Mouse (Mus musculus): ENCODE measurements around the gene Olfr1347. TPM values are rescaled to one million over a fixed set of nuclear protein-coding genes. Genes with fewer than 3 reads are reported as not detected.
A peak's percentile ranks its signal among the peaks of the same experiment; 100 is the strongest.
"Not testable (repeated sequence)": the region's sequence is repeated elsewhere in the genome, so short reads cannot be mapped to it uniquely, and the experiment has no call there.

Olfr1347 gene
- total RNA-seq (2014; rRNA removed) (not detected in 2 replicates), polyA plus RNA-seq (2015; fragmentation: Nextera tagmentation; extraction: Ambion mirVana) (not detected in 2 replicates)

- Histone ChIP-seq H3K4me3 (ENCODE audit: low read length) (no peak within 1 kb of the TSS), H3K4me1 (ENCODE audit: insufficient read depth, low read length) (no peaks in the 10 kb centered on the region), H3K36me3 (ENCODE audit: insufficient read depth, low read length) (no peaks in the 10 kb centered on the region), H3K9me3 (ENCODE audit: low read length) (no peaks in the 10 kb centered on the region), H3K27ac (no peak within 1 kb of the TSS), H3K27me3 (ENCODE audit: insufficient read depth, low read length) (no peaks in the 10 kb centered on the region), H3K4me2 (ENCODE audit: low read depth, low read length) (no peak within 1 kb of the TSS), H3K9ac (replicated peaks; ENCODE audit: low read length) (no peak within 1 kb of the TSS)
- no peak for DNase-seq (ENCODE audit: low spot score)
- no peak for TF ChIP-seq CTCF (IDR thresholded peaks at IDR 0.05; ENCODE audit: low read depth)
- WGBS: 59% methylated on average over 1 of the region's 1 CpGs
- ATAC-seq: no peak
Measured at GRCm38 (mm10) chr7:6499655-6500054, at the start of gene Olfr1347. Olfr1347 (minus strand) TSS chr7:6499755.

- WGBS: 64% methylated on average over 5 of the region's 5 CpGs
- ATAC-seq: no peak
- H3K27ac ChIP-seq: no peak overlapping the region
- no peaks in the 10 kb centered on the region for H3K4me1 ChIP-seq (ENCODE audit: insufficient read depth, low read length)
- H3K4me2 ChIP-seq (ENCODE audit: low read depth, low read length): no peak overlapping the region
- DNase-seq (ENCODE audit: low spot score): peak; percentile 23
- H3K36me3 ChIP-seq (ENCODE audit: insufficient read depth, low read length): no peaks in the 10 kb centered on the region
- no peak overlapping the region for H3K9ac ChIP-seq (replicated peaks; ENCODE audit: low read length)
- no peak overlapping the region for H3K4me3 ChIP-seq (ENCODE audit: low read length)
- TF ChIP-seq CTCF (IDR thresholded peaks at IDR 0.05; ENCODE audit: low read depth): peak; percentile 68
- H3K27me3 ChIP-seq (ENCODE audit: insufficient read depth, low read length): no peaks in the 10 kb centered on the region
- no peaks in the 10 kb centered on the region for H3K9me3 ChIP-seq (ENCODE audit: low read length)
Measured at GRCm38 (mm10) chr7:6526141-6526540, 26.6 kb upstream of the Olfr1347 start.

GRCm38 (mm10) chr7:6525001-6525400 lies 25.4 kb upstream of the Olfr1347 start:
- H3K9ac ChIP-seq (replicated peaks; ENCODE audit: low read length): no peak overlapping the region
- H3K4me1 ChIP-seq (ENCODE audit: insufficient read depth, low read length): no peaks in the 10 kb centered on the region
- no peak overlapping the region for H3K27ac ChIP-seq
- no peaks in the 10 kb centered on the region for H3K9me3 ChIP-seq (ENCODE audit: low read length)
- H3K27me3 ChIP-seq (ENCODE audit: insufficient read depth, low read length): no peaks in the 10 kb centered on the region
- WGBS: 61% methylated on average over 3 of the region's 3 CpGs
- peak; percentile 2 for DNase-seq (ENCODE audit: low spot score)
- no peak for ATAC-seq
- H3K36me3 ChIP-seq (ENCODE audit: insufficient read depth, low read length): no peaks in the 10 kb centered on the region
- H3K4me3 ChIP-seq (ENCODE audit: low read length): no peak overlapping the region
- no peak overlapping the region for H3K4me2 ChIP-seq (ENCODE audit: low read depth, low read length)
- TF ChIP-seq CTCF (IDR thresholded peaks at IDR 0.05; ENCODE audit: low read depth): peak; percentile 35

- H3K36me3 ChIP-seq (ENCODE audit: insufficient read depth, low read length): no peaks in the 10 kb centered on the region
- H3K4me1 ChIP-seq (ENCODE audit: insufficient read depth, low read length): no peaks in the 10 kb centered on the region
- H3K9ac ChIP-seq (replicated peaks; ENCODE audit: low read length): no peak within 1 kb of the TSS
- 87% methylated on average over 5 of the region's 5 CpGs for WGBS
- DNase-seq (ENCODE audit: low spot score) (no peak), ATAC-seq (no peak)
- no peak within 1 kb of the TSS for H3K27ac ChIP-seq
- no peaks in the 10 kb centered on the region for H3K27me3 ChIP-seq (ENCODE audit: insufficient read depth, low read length)
- H3K4me2 ChIP-seq (ENCODE audit: low read depth, low read length): no peak within 1 kb of the TSS
- no peaks in the 10 kb centered on the region for H3K9me3 ChIP-seq (ENCODE audit: low read length)
- no peak for TF ChIP-seq CTCF (IDR thresholded peaks at IDR 0.05; ENCODE audit: low read depth)
- no peak within 1 kb of the TSS for H3K4me3 ChIP-seq (ENCODE audit: low read length)
Measured at GRCm38 (mm10) chr7:6522850-6523249, 23.3 kb upstream of the Olfr1347 start, which contains the start of gene Olfr1349. Olfr1349 (minus strand) TSS chr7:6522950.

GRCm38 (mm10) chr7:6521666-6522065 lies 22.1 kb upstream of the Olfr1347 start:
- 45% methylated on average over 1 of the region's 1 CpGs for WGBS
- no peak for TF ChIP-seq CTCF (IDR thresholded peaks at IDR 0.05; ENCODE audit: low read depth)
- H3K27ac ChIP-seq: no peak overlapping the region
- DNase-seq (ENCODE audit: low spot score): no peak
- ATAC-seq: no peak
- H3K4me1 ChIP-seq (ENCODE audit: insufficient read depth, low read length): no peaks in the 10 kb centered on the region
- no peaks in the 10 kb centered on the region for H3K27me3 ChIP-seq (ENCODE audit: insufficient read depth, low read length)
- H3K4me3 ChIP-seq (ENCODE audit: low read length): no peak overlapping the region
- H3K36me3 ChIP-seq (ENCODE audit: insufficient read depth, low read length): no peaks in the 10 kb centered on the region
- H3K9ac ChIP-seq (replicated peaks; ENCODE audit: low read length): no peak overlapping the region
- H3K9me3 ChIP-seq (ENCODE audit: low read length): no peaks in the 10 kb centered on the region
- no peak overlapping the region for H3K4me2 ChIP-seq (ENCODE audit: low read depth, low read length)

GRCm38 (mm10) chr7:6508648-6509047 lies 9.1 kb upstream of the Olfr1347 start, which contains the start of gene Olfr1348:
Olfr1348 (minus strand) TSS chr7:6508748.
- Histone ChIP-seq H3K27me3 (ENCODE audit: insufficient read depth, low read length) (no peaks in the 10 kb centered on the region), H3K9ac (replicated peaks; ENCODE audit: low read length) (no peak within 1 kb of the TSS), H3K4me1 (ENCODE audit: insufficient read depth, low read length) (no peaks in the 10 kb centered on the region), H3K9me3 (ENCODE audit: low read length) (no peaks in the 10 kb centered on the region), H3K36me3 (ENCODE audit: insufficient read depth, low read length) (no peaks in the 10 kb centered on the region), H3K4me3 (ENCODE audit: low read length) (no peak within 1 kb of the TSS), H3K27ac (no peak within 1 kb of the TSS), H3K4me2 (ENCODE audit: low read depth, low read length) (no peak within 1 kb of the TSS)
- 100% methylated on average over 1 of the region's 1 CpGs for WGBS
- DNase-seq (ENCODE audit: low spot score) (no peak), ATAC-seq (no peak)
- no peak for TF ChIP-seq CTCF (IDR thresholded peaks at IDR 0.05; ENCODE audit: low read depth)

GRCm38 (mm10) chr7:6486841-6487240 lies 12.7 kb downstream of the Olfr1347 start, which contains the start of gene Olfr5:
Olfr5 (minus strand) TSS chr7:6486941.
- DNase-seq (ENCODE audit: low spot score) (no peak), ATAC-seq (no peak)
- Histone ChIP-seq H3K4me3 (ENCODE audit: low read length) (no peak within 1 kb of the TSS), H3K4me2 (ENCODE audit: low read depth, low read length) (no peak within 1 kb of the TSS), H3K4me1 (ENCODE audit: insufficient read depth, low read length) (no peaks in the 10 kb centered on the region), H3K27me3 (ENCODE audit: insufficient read depth, low read length) (no peaks in the 10 kb centered on the region), H3K9me3 (ENCODE audit: low read length) (no peaks in the 10 kb centered on the region), H3K9ac (replicated peaks; ENCODE audit: low read length) (no peak within 1 kb of the TSS), H3K27ac (no peak within 1 kb of the TSS), H3K36me3 (ENCODE audit: insufficient read depth, low read length) (no peaks in the 10 kb centered on the region)
- 34% methylated on average over 2 of the region's 2 CpGs for WGBS
- no peak for TF ChIP-seq CTCF (IDR thresholded peaks at IDR 0.05; ENCODE audit: low read depth)

- DNase-seq (ENCODE audit: low spot score); H3K4me3 ChIP-seq (ENCODE audit: low read length); H3K36me3 ChIP-seq (ENCODE audit: insufficient read depth, low read length); H3K9ac ChIP-seq (replicated peaks; ENCODE audit: low read length); H3K27me3 ChIP-seq (ENCODE audit: insufficient read depth, low read length); ATAC-seq; H3K27ac ChIP-seq; H3K4me2 ChIP-seq (ENCODE audit: low read depth, low read length); H3K4me1 ChIP-seq (ENCODE audit: insufficient read depth, low read length); H3K9me3 ChIP-seq (ENCODE audit: low read length): not testable (repeated sequence)
- 65% methylated on average over 2 of the region's 2 CpGs for WGBS
Measured at GRCm38 (mm10) chr7:6477633-6478032, 21.9 kb downstream of the Olfr1347 start.
